Mouse (Mus musculus) heart, adult 8-10 months (tissue): Measurements from ENCODE around the gene Slc24a3. TPM values are rescaled to one million over a fixed set of nuclear protein-coding genes. Genes with fewer than 3 reads are reported as not detected.

Source experiments
- DNase-seq: peaks from one replicate; pipeline ENCODE4 v3.0.0; 2022; ENCODE audit warnings: low spot score
- total RNA-seq, 4 experiments: library from RNA; stranded (reverse); gene quantifications; 2 replicates each; pipeline ENCODE4 v1.2.4; 2022

Slc24a3 gene
- total RNA-seq = 1 to 10 TPM; 1.7 to 2.4 (median 2.0) TPM

DNA sequence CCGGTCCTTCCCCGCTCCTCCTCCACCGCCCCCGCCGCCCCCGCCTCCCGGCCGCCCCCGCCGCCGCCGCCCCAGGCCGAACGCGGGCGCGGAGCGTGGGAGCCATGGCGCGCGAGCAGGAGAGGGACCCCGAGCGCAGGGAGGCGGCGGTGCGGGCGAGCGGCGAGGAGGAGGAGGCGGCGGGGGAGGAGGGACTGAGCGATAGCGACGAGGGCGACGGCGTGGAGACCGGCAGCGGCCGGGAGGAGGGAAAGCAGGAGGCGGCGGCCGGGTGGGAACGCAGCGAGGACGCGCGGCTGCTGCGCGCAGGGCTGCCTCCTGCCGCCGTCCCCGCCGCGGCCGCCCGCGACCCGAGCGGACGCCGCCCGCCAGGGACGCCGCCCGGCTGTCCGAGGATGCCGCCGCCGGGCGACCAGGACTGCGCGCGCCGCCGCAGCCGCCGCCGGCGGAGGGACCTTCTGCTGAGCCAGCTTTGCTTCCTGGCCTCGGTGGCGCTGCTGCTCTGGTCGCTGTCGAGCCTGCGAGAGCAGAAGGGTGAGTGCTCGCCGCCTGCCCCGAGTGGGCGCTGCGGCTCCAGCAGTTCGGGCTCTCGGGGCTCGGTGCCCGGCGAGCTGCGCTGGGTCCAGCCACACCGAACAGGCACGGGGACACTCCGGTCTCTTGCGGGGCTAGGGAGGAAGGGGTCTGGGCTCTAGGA, at the start of gene Slc24a3:
TSS of gene Slc24a3 (plus strand) at position 91 of the 697 bp plus-strand sequence.
- DNase-seq = peak; percentile 58

DNA sequence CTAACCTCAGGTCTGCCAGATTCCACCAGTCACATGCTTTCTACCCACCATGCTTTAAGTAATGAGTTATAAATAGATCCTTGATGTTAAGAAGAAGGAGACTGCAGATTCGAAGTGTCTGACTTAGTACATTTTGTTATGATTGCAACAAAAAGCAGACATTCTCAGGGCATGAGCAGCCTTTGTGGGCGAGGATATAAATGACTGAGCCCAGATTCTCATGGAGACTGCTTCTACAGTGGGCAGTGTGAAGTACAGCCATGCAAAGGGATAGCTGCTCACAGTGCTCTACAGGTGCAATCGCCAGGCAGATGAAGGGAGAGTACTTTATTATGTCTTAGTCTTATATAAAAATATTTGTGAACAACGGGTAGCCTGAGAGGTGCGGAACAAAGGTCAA, 49.8 kb upstream of the Slc24a3 start:
- no peak for DNase-seq

GRCm38 (mm10) chr2:145127747-145128146, 39.8 kb upstream of the Slc24a3 start:
- no peak for DNase-seq

DNA sequence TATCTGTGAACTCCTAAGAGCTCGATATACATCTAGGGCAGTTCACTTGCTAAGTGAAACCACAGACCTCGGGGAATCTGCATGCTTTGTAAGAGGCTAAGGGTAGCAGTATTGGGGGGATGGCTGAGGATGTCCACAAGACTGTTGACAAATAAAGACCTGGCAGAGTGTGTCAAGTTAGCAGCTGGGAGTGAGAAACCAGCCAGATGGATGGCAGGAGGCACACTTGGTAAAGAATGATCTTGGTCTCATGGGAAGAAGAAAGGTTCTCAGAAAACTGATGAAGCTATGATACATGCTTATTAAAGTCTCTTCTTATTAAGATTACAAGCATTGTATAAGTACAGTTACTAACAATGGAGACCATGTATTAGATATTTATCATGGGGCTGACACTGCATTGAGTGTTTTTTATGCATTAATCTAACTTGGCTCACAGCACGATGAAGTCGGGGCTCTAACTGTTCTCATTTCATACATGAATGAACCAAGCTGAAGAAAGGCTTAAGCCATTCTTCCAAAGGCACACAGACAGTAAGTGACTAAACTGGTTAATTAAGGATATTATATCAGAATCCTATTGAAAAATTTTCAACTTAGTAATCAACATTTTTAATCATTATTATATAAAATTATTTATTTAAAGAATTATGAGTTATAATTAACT, 30.8 kb upstream of the Slc24a3 start:
- no peak for DNase-seq

GRCm38 (mm10) chr2:145150407-145150806, 17.1 kb upstream of the Slc24a3 start:
- DNase-seq = no peak

DNA sequence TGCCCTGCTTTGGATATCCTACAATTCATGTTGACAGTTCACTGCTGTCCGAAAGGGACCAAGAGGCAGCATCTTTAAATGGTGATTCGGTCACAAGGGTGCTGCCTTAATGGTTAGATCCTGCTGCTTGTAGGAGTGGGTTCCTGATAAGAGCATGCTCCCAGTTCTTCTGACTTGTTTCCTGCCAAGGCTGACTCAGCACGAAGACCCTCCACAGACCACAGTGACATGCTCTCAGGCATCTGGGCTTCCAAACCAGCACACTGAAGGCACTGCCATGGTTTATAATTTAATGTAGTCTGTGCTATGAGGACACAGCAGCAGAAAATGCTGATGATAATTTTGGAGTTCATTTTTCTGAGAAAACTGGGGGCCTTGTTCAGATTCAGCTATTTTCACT, 16.7 kb upstream of the Slc24a3 start:
- no peak for DNase-seq

GRCm38 (mm10) chr2:145152281-145152680, 15.3 kb upstream of the Slc24a3 start:
- no peak for DNase-seq

DNA sequence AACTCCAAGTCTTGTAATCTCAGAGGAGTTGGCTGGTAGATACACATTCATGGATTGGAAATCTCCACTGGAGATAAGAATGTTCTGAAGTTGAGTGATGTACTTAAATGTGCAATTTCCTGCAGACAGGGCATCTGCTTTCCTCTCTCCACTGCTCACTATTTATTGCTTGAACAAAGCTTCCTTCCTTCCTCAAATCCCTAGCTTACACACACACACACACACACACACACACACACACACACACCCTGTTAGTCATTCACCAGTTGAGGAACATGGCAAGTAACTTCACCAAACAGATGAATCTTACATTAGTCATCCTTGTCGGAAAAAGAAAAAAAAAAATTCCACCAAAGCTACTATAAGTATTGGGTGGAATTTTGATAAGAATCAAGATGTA, 8.6 kb upstream of the Slc24a3 start:
- DNase-seq = no peak

- DNase-seq = peak; percentile 80
Measured at GRCm38 (mm10) chr2:145161046-145161700, 6.4 kb upstream of the Slc24a3 start.

DNA sequence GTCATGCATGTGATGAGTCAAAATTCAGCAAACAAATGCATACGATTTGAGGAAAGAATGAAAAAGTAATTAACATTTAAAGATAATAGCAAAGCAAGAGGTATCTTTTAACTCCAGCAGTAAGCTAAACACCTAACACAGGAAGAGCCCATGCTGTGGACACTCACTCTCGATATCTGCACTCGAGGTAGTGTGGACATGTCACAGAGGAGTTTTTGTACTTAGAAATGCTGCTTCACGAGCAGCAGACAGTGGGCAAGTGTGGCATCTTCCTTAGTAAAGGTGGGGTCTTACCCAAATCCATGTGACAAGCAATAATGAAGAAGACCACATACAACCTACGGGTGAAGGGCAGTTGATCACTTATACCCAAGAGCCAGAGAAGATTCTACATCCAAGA, 3.5 kb upstream of the Slc24a3 start:
- DNase-seq = no peak

GRCm38 (mm10) chr2:145164562-145164961, 3.0 kb upstream of the Slc24a3 start:
- no peak for DNase-seq

DNA sequence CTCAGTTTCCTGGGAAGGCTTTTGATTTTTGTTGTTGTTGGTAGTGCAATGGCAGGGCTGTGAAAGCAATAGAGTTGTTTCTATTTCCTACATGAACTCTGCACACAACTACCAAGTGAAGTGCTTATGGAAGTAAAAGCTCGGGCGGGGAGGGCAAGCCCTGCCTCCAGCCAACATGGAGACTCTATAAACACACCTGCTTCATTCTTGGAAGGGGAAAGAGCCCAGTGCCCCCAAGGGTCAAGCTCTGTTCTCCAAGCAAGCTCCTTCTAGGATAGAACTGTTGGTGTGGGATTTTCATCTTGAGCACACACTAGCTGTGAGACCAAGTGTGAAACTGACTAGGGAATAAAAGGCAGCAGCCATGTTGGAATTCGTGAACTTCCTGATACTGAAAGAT, 2.5 kb upstream of the Slc24a3 start:
- no peak for DNase-seq

DNA sequence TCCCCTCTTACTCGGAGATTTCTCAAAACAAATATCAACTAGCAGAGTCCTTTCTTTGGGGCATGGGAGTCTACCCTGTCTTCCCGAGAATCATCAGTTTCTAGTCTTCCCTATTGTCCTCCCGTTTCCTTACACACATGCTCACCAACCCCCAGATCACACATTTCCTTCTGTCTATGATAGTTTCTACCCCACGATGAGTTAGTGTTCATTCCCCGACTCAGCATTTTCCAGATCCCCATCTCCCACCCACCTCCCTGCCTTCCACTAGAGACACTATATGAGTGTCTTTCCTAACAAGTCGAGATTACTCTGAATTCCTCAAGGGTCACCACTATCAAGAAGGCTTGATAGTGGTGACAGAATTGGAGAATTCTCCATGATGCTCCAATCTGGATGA, 1.7 kb upstream of the Slc24a3 start:
- DNase-seq = no peak

DNA sequence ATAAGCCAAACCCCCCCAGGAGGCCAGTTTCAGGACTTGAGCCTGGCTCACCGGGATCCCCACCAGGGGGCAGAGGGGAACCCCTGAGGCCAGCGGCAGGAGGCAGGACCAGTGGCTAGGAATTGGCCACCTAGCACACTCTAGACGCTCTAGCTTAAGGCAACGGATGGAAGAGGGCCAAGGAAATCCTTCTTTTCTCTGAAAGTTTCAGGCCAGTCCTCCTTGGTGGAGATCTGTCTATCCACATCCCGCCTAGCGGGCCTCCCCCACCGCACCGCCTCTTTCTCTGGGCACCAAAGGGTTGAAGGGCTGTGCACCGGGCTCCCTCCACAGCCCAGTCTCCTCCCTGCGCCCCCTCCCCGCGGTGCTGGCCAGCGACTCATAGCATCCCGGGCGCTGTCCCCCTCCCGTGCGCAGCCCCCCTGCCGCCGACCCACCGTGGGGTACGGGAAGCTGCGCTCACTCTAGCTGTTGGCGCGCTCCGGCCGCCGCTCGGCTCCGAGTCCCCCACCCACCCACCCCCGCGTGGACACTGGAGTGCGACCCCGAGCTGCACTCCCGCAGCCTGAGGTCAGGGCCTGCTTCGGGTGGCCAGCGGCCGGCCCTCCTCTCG, 397 bp upstream of the Slc24a3 start:
- DNase-seq = peak; percentile 53

DNA sequence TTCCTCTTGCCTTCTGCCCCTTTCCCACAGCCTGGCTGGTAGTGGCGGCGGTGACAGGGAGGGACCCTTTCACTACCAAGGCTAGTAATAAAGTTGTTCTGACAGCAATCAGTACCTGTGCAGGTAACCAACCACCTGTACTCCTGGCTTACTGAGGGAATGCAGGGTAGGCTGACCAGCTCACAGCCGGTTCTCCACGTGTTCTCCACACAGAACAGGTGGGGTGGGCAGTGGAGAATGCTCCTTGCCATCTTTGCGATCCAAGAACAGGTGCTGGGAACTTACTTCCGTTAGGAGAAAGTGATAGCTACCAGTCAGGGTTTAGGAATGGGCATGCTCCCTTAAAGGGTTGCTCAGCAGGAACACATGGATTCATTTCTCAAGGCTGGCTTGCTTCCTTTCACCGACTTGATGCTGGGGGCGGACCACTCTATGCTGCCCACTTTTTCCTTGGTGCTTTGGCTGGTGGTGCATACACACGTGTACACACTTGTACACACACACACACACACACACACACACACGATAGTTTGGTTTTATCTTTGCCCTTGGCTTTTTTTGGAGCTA, 934 bp downstream of the Slc24a3 start:
- no peak for DNase-seq

- DNase-seq = no peak
Measured at GRCm38 (mm10) chr2:145172978-145173655, 5.6 kb downstream of the Slc24a3 start.

- no peak for DNase-seq
Measured at GRCm38 (mm10) chr2:145175036-145175435, 7.5 kb downstream of the Slc24a3 start.

GRCm38 (mm10) chr2:145182410-145182809, 14.9 kb downstream of the Slc24a3 start:
- no peak for DNase-seq

- no peak for DNase-seq
Measured at GRCm38 (mm10) chr2:145188828-145189227, 21.3 kb downstream of the Slc24a3 start.

DNA sequence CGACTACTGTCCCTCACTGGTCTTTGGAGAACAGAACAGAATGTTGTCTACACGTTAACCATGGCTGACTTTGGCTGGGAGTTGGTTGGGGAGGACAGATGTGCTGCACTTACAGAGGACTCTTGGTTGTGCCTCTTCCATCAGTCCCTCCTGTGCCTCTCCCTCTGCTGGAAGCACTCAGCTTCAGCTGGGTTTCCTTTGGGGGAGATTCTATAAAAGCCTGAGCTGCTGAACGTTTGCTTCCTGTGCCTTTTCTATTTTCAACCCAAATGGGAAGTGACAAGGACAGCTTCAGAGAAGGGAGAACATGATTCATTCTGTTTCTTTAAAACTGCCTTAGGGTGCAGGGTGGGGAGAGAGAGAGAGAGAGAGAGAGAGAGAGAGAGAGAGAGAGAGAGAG, 28.5 kb downstream of the Slc24a3 start:
- DNase-seq = no peak

DNA sequence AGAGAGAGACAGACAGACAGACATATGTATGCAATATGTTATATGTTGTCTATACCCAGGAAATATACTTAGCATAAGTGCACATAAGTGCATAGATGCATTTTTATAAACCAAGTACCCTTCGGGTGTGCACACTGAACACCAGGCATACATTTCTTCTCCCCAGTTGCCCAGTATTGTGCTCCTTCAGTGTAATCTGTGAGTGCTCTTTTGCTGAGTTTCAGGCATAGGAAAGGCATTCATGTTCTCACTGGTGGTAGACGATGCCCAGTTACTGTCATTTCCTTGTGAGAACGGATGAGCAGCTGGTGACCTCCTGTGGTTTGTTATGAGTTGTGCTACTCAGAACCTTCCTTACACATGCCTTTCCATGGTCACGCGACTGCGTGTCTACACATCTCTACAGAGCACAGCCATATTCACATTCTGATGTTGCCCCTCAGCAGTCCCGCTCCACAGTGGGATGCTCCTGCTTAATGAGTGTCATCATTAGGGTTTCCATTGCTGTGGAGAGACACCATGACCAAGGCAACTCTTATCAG, 29.0 kb downstream of the Slc24a3 start:
- no peak for DNase-seq
